In the genomic region with DNA sequence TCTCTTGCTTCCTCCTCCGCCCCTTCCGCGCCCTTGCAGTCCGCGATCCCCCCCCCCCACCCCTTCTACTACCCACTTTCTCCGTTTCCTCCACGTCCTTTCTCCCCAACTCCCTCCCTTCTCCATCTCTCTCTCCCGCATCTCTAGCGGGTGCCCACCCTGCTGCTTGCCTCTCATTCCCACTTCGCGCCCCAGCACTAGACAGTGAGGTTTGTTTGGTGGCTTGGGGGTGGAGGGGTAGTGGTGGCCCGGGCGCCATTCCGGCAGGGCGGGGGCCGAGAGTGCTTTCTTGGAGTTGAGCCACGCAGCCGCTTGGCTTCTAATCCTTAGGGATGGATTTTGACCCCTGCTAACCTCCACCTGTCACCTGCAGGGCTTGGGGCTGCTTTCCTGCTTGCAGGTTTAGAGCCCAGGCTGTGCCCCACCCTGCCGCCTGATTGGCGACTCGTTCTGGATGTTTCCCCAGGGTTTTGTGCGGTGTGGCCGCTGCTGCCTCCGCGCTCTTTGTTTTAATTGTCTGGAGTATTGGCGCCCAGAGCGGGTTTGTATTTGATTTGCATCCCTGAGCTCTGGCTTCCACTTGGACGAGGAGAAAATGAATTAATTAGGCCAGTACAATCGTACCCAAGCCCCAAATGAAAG, we compare ENCODE assay signal across 9 mouse cellular contexts. TPM values are rescaled to one million over a fixed set of nuclear protein-coding genes. Genes with fewer than 3 reads are reported as not detected.
DNase-seq lines count a peak whose midpoint lies in the region; ATAC-seq and TF ChIP-seq lines count a peak whose summit lies in the region.
"Had no signal": no experiment of that assay in that cellular context is flagged by ENCODE, and none has a peak within 500 bp of the region (broad histone marks: within the 10 kb centered on the region; RNA-seq: fewer than 3 reads in every experiment).

A gene (minus strand): TSS at position 217 of the 642 bp plus-strand sequence.

- H3K4me1 ChIP-seq in intestine, embryonic 16.5 days (ENCODE audit: control insufficient read depth, insufficient read depth, low read length): peaks cover 7% of the 10 kb centered on the region; the same call in 1 of the 2 replicates
- H3K4me1 ChIP-seq in limb, embryonic 12.5 days (replicated peaks): peaks cover 17% of the 10 kb centered on the region; the same call in 1 of the 2 replicates
- H3K4me1 ChIP-seq in midbrain, postnatal 0 days (ENCODE audit: insufficient read depth, low read length): peaks cover 3% of the 10 kb centered on the region; the same call in 1 of the 2 replicates

- H3K4me2 ChIP-seq in intestine, embryonic 16.5 days (ENCODE audit: low read depth, low read length): peak within 1 kb of the TSS; percentile 97
- H3K4me2 ChIP-seq in limb, embryonic 12.5 days: peak within 1 kb of the TSS; percentile 99
- peak within 1 kb of the TSS; percentile 87 for H3K4me2 ChIP-seq in midbrain, postnatal 0 days (ENCODE audit: low read depth, low read length, poor library complexity, severe bottlenecking)

- H3K27me3 ChIP-seq in intestine, embryonic 16.5 days (replicated peaks; ENCODE audit: control insufficient read depth, insufficient read depth, low read length): 0 out of 2 replicates have a peak, but pooled peaks cover 6% of the 10 kb centered on the region
- H3K27me3 ChIP-seq in limb, embryonic 12.5 days: peaks cover 63% of the 10 kb centered on the region
- no peaks in the 10 kb centered on the region for H3K27me3 ChIP-seq in midbrain, postnatal 0 days (ENCODE audit: insufficient read depth, low read length)

- TF ChIP-seq CTCF in midbrain, postnatal 0 days (IDR thresholded peaks at IDR 0.05): no peak

- whole genome bisulfite sequencing in intestine, embryonic 16.5 days: 3% methylated on average over 28 of the region's 29 CpGs
- under 1% methylated on average over 24 of the region's 29 CpGs for WGBS in limb, embryonic 12.5 days
- WGBS in midbrain, postnatal 0 days: under 1% methylated on average over 23 of the region's 29 CpGs

- H3K9me3 ChIP-seq in intestine, embryonic 16.5 days (ENCODE audit: control insufficient read depth, low read length): no peaks in the 10 kb centered on the region
- H3K9me3 ChIP-seq in limb, embryonic 12.5 days: no peaks in the 10 kb centered on the region
- H3K9me3 ChIP-seq in midbrain, postnatal 0 days (ENCODE audit: low read length): no peaks in the 10 kb centered on the region

- peak within 1 kb of the TSS; percentile 72 for H3K4me3 ChIP-seq in intestine, embryonic 16.5 days (ENCODE audit: low read length)
- H3K4me3 ChIP-seq in limb, embryonic 12.5 days (replicated peaks): peak within 1 kb of the TSS; percentile 69
- H3K4me3 ChIP-seq in midbrain, postnatal 0 days (ENCODE audit: low read depth, low read length): peak within 1 kb of the TSS; percentile 60
- H3K4me3 ChIP-seq: myocyte had no signal

- H3K27ac ChIP-seq in intestine, embryonic 16.5 days (ENCODE audit: low read length): peak within 1 kb of the TSS; percentile 76
- H3K27ac ChIP-seq in limb, embryonic 12.5 days: no peak within 1 kb of the TSS
- H3K27ac ChIP-seq in midbrain, postnatal 0 days (ENCODE audit: low read depth, low read length): peak within 1 kb of the TSS; percentile 43

- peak; percentile 89 for ATAC-seq in intestine, embryonic 16.5 days
- no peak for ATAC-seq in limb, embryonic 12.5 days (ENCODE audit: insufficient number of reproducible peaks, insufficient read depth, low FRiP score, low TSS enrichment, low read depth)
- ATAC-seq in midbrain, postnatal 0 days (ENCODE audit: low FRiP score): peak; percentile 59; the same call in 1 of the 2 replicates
- ATAC-seq in activated CD4-positive, CD25-positive, alpha-beta regulatory T cell, adult 4 months: no peak

- H3K36me3 ChIP-seq in intestine, embryonic 16.5 days (ENCODE audit: control insufficient read depth, insufficient read depth, low read length): no peaks in the 10 kb centered on the region
- no peaks in the 10 kb centered on the region for H3K36me3 ChIP-seq in limb, embryonic 12.5 days
- H3K36me3 ChIP-seq in midbrain, postnatal 0 days (ENCODE audit: insufficient read depth, low read length): no peaks in the 10 kb centered on the region

- peak in 1 of 2 experiments; percentile 42 for DNase-seq in left cerebral cortex, adult 18-20 months (ENCODE audit: low spot score in 2 of 2)
- DNase-seq in left cerebral cortex, adult 11 months (ENCODE audit: low spot score): no peak
- DNase-seq in cerebellum, adult 18-20 months: peak; percentile 74 to 78
- DNase-seq in gastrocnemius, adult 18-20 months (ENCODE audit: low spot score): peak; percentile 25
- DNase-seq in midbrain, postnatal 0 days (ENCODE audit: low spot score): peak; percentile 58

- peak within 1 kb of the TSS; percentile 86 for H3K9ac ChIP-seq in intestine, embryonic 16.5 days (ENCODE audit: low read depth, low read length)
- H3K9ac ChIP-seq in limb, embryonic 12.5 days (replicated peaks): peak within 1 kb of the TSS; percentile 65
- peak within 1 kb of the TSS; percentile 81 for H3K9ac ChIP-seq in midbrain, postnatal 0 days (replicated peaks; ENCODE audit: low read length, poor library complexity, severe bottlenecking)

RNA-seq across cellular contexts. Expression of the gene that starts here (rescaled TPM):
- total RNA-seq in left cerebral cortex, adult 18-20 months (2021): 10 to 100 TPM; 56.9 to 63.9 TPM
- 10 to 100 TPM; 52.0 to 54.8 TPM for total RNA-seq in gastrocnemius, adult 18-20 months (2021)
- polyA plus RNA-seq in intestine, embryonic 16.5 days (2015; fragmentation: Nextera tagmentation; extraction: Ambion mirVana): 12.9 and 14.8 TPM in 2 replicates
- polyA plus RNA-seq in limb, embryonic 12.5 days (2016; fragmentation: Nextera tagmentation; extraction: Ambion mirVana): 1.3 and 1.4 TPM in 2 replicates
- 19.0 and 22.2 TPM in 2 replicates for total RNA-seq in midbrain, postnatal 0 days (2014; rRNA removed)
- 4.7 TPM in 2 replicates for polyA plus RNA-seq in midbrain, postnatal 0 days (2015; fragmentation: Nextera tagmentation; extraction: Ambion mirVana)
- polyA plus RNA-seq in activated CD4-positive, CD25-positive, alpha-beta regulatory T cell, adult 4 months (2017; shearing (Covaris generic)): not detected

Comparison
In these comparisons a context has a peak if more than half of its experiments do, and no peak if none do; other contexts are left out.
1. ATAC-seq: peak in intestine, embryonic 16.5 days (single experiment) and midbrain, postnatal 0 days (single experiment); none in limb, embryonic 12.5 days (single experiment) and activated CD4-positive, CD25-positive, alpha-beta regulatory T cell, adult 4 months (single experiment).
2. Peak in every context shown above with its lines, with median percentiles within 50 percentile points of each other: H3K4me2 ChIP-seq, H3K4me3 ChIP-seq and H3K9ac ChIP-seq.